Mouse (Mus musculus): Measurements from ENCODE around the gene Olfr148.

Olfr148 gene

GRCm38 (mm10) chr9:39610355-39610754 lies at the start of gene Olfr148:
TSS of gene Olfr148 (plus strand) at chr9:39610655.
- no peak for DNase-seq (ENCODE audit: low spot score)

DNA sequence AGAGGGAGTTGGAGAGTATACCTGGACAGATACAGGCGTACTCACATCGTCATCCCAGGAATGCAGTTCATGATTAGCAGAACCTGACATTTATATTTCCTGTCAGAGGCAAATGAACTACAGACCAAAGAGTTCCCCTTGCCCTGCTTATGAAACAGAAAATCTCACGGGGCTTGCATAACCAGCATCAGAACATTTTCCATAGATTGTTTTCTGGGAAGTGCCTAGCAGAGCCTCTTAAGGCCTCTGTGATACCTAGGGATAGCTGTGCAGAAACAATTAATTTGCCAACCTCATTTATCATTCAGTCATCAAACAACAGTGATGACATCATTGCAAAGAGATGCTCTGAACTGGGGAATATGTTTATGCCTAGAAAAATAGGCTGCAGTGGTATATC lies 35.0 kb upstream of the Olfr148 start, which contains the start of gene Olfr959:
Gene Olfr959, minus strand, starts transcription at position 101 of the 400 bp plus-strand sequence.
- no peak for DNase-seq (ENCODE audit: low spot score)

DNA sequence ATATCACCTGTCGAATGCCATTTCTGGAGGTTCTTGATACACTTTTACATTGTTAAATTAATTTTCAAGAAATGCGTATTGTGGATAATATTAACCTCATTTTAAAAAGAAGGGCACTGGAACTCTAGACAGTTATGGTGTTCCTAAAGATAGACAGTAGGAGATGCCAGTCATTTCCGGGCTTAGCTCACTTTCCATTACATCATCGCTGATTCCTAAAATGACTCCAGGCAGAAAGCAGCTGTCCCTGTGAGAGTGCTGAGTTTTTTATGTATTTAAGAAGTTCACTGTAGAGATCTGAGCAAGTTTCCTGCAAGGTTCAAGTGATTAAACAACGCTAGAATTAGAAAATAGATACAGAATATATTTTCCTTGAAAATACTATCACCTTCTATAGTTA lies 33.4 kb upstream of the Olfr148 start:
- DNase-seq (ENCODE audit: low spot score): no peak

DNA sequence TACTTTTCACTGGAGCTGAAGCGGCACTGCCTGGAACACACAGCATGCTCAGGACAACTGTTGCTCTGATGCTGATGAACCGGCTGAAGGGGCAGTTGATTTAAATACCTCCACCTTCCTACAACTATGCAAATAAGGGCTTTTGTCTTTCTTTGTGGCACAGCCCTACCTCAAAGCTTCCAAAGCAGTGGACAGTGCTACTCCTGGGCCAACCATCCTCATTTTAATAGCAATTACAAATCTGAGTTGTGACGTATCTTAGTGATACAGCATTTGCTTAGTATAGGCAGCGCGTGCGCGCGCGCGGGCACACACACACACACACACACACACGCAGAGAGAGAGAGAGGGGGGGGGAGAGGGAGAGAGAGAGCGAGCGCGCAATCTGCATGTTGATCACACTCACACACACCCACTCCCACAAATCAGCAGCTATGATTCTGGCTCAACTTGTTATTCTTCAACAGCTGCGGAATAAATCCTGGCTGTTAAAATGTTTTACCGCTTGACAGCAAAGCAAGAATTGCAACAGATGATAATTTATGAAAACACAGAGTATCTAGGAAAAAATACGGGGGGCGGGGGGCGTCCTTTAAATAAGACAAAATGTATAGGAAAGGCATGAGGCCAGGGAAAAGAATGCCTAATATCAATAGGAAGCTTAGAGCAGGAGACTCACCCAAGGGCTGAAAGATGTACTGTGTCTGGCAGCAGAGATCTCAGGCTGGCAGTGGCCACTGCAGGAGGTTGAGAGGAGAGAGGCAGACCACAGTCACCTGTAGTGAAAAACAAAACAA lies 7.7 kb upstream of the Olfr148 start:
- DNase-seq (ENCODE audit: low spot score): peak; percentile 19

GRCm38 (mm10) chr9:39603333-39603845 lies 7.1 kb upstream of the Olfr148 start:
- DNase-seq (ENCODE audit: low spot score): no peak

- DNase-seq (ENCODE audit: low spot score): no peak
Observed at GRCm38 (mm10) chr9:39603999-39604453, 6.4 kb upstream of the Olfr148 start, which contains the start of gene AW551984. TSS of gene AW551984 (minus strand) at chr9:39604403.

DNA sequence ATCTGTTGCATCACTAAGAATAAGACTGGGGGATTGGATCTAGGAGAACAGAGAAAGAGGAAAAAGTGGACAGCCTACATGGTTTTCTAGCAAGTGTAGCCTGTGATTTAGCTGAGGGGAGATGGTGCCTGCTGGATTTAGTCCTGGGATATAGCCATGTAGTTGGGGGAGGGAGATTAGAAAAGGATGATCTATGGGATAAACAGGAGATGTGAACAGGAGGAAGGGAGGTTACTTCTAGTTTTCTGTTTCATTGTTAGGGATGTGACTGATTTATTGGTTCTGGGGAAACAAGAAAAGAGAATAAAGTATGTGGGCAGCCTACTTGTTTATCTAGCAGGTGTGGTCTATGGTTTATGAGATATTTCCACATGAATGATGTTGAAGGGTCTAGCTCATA lies 2.0 kb upstream of the Olfr148 start:
- no peak for DNase-seq (ENCODE audit: low spot score)

DNA sequence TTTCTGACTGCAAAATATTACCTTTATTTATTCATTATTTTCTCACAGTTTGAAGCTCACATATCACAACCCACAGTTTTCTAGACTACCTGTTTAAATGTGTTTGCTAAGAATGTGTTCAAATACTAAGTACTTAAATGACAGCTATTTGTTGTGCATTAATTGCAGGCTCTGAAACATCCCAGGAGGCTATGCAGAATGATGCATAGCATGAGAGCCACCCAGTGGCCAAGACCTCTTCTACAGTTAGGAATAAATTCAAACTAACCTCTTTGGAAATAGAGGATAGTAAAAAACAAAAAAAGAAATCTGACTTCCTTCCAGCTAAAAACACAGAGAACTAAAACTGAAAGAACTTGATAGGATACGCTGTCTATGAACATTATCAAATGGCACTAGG lies 1.5 kb downstream of the Olfr148 start:
- peak; percentile 44 for DNase-seq (ENCODE audit: low spot score)

DNA sequence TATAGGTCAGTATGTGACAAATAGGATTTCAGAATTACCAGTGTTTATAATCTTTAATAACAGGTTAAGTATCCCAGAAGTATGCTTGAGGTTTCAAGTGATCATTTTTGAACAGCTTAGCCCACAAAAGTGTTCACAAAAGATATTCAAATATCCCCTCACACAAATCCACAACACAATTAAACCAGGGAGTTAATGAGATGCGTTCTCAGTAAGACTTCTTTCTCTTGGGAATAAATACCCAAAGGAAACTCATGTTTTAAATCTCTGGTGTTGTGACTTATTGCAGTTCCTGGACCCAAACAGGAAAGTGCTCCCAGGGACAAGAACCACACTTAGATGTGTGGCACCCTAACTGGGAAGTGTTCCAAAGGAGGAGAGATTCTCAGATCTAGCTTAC lies 10.6 kb downstream of the Olfr148 start, which contains the start of gene Olfr960:
Gene Olfr960, plus strand, starts transcription at position 301 of the 400 bp plus-strand sequence.
- no peak for DNase-seq (ENCODE audit: low spot score)

DNA sequence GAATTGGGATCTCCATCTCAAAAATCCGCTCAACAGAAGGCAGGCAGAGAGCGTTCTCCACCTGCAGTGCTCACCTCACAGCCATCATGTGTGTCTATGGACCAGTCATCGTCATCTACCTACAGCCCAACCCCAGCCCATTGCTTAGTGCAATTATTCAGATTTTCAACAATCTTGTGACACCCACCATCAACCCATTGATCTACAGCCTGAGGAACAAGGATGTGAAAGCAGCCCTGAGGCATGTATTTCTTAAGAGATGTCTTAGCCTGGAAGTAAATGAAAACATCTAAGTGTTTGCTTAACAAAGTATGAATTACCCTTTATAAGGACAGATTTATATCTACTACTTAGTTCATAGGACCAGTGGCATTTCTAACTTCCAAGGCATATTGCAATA lies 13.3 kb downstream of the Olfr148 start:
- DNase-seq (ENCODE audit: low spot score): no peak

GRCm38 (mm10) chr9:39624711-39625110 lies 14.3 kb downstream of the Olfr148 start:
- DNase-seq (ENCODE audit: low spot score): no peak

- no peak for DNase-seq (ENCODE audit: low spot score)
Observed at GRCm38 (mm10) chr9:39629069-39629468, 18.6 kb downstream of the Olfr148 start.

DNA sequence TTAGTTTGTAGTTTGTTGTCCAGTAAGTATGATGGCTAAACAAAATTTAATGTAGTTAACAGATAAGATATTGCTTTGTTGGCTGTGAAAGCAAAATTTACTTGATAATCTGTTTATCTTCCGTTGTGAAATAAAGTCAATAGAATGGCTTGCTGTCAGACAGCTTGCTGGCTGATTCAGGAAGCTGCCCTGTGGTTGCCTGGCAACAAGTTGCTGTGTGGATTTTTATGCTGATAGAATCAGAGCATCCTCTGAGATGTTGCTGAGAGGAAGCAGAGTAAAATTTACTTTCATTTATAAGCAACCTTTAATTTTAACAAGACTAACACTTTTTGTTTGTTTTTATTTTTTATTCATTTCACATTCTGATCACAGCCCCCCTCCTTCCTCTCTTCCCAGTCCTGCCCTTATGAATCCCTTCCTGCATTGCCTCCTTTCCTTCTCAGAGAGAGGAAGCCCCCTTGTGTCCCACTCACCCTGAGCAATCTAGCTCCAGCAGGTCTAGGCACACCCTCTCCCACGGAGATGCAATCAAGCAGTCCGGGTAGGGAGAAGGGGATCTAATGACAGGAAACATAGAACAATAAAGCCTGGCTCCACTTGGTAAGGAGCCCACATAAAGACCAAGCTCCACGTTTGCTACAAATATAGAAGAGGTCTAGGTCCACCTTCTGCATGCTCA lies 23.6 kb downstream of the Olfr148 start:
- peak; percentile 35 for DNase-seq (ENCODE audit: low spot score)

DNA sequence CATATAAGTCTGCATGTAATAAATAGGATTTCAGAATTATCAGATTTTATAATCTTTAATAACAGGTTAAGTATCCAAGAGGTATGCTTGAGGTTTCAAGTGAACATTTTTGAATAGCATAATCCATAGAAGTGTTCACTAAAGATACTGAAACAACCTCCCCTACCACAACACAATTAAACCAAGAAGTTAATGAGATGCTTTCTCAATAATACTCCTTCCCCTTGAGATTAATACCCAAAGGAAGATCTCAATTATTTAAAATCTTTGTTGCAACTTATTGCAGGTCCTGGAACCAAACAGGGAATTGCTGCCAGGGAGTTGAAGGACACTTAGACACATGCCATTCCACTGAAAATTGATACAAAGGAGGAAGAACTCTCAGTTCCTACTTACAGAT lies 34.3 kb downstream of the Olfr148 start, which contains the start of gene Olfr961:
Gene Olfr961, plus strand, starts transcription at position 301 of the 400 bp plus-strand sequence.
- DNase-seq (ENCODE audit: low spot score): no peak

GRCm38 (mm10) chr9:39647382-39647781 lies 36.9 kb downstream of the Olfr148 start:
- no peak for DNase-seq (ENCODE audit: low spot score)

DNA sequence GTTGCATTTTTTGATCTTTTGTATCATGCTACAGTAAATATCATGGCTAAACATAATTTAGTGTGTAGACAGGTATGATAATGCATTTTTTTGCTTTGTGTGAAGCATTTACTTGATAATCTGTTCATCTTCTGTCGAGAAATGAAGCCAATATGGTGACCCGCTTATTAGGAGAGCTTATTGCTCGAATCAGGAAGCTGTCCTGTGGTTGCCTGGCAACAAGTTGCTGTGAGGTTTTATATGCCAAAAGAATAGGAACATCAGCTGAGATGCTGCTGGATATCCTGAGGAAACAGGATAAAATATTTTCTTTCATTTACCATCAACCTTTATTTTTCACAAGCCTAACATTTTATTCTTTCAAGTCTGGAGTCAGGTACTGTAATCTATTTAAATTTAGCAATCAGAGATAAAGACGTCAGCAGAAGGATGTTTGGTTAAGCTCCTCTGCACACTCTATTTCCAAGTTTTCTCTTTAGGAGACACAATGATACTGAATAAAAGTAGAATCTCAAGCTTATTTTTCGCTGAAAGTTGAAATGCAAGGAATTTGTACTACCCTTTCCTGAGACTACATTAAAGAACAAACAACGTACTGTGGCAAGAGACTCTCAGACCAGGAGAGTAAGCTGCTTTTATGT lies 44.4 kb downstream of the Olfr148 start:
- peak; percentile 28 for DNase-seq (ENCODE audit: low spot score)
